Mouse (Mus musculus) MEL (cell line): ENCODE data around the gene Tctn3.

Experiments used
- CTCF ChIP-seq, 3 experiments: IDR thresholded peaks in 2 of 3; conservative IDR thresholded peaks in 1 of 3; 2 replicates each; pipeline ENCODE4 v1.5.1; 2011 to 2012; ENCODE audit warnings: low read length in 3 of 3, low read depth in 2 of 3, mild to moderate bottlenecking in 2 of 3, improper control_type of control experiment in 1 of 3, inconsistent platforms in 1 of 3, mixed read lengths in 1 of 3, moderate library complexity in 1 of 3; ENCODE audit not compliant: control insufficient read depth in 1 of 3, insufficient read depth in 1 of 3, poor library complexity in 1 of 3, severe bottlenecking in 1 of 3
- POLR2AphosphoS5 ChIP-seq: IDR thresholded peaks from 2 replicates; pipeline ENCODE4 v1.6.1; 2012; ENCODE audit warnings: low read depth, borderline replicate concordance, mild to moderate bottlenecking, inconsistent platforms, low read length, moderate library complexity, mixed read lengths

- TF ChIP-seq CTCF (IDR thresholded peaks at IDR 0.05 in 2 of 3, conservative IDR thresholded peaks at IDR 0.05 in 1 of 3; ENCODE audit: control insufficient read depth in 1 of 3, insufficient read depth in 1 of 3, low read depth in 2 of 3, low read length in 3 of 3, poor library complexity in 1 of 3, severe bottlenecking in 1 of 3) (no peak), POLR2AphosphoS5 (no peak)
Observed at GRCm38 (mm10) chr19:40614811-40615210, 2.8 kb upstream of the Tctn3 start.
